Comparison of ENCODE assay signal across 21 mouse cellular contexts in the genomic region with DNA sequence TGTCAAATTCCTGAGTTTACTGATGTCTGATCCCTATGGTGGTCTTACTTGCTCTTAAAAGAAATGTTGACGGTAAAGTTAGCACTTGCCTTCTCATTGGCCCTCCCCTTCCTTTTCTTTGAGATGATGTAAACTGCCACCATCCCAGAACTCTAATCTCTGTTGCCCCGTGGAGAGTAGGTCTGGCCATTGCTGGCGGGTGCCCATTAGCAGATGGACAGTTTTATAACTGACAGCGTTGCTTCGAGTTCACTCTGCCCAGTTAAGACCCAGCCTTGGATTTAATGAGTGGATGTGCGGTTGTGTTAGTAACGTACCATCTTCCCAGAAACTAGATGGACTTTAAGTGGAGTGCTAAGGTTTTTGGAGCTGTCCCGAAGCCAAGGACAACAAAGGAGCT.
"Had no signal": no experiment of that assay in that cellular context is flagged by ENCODE, and none has a peak within 500 bp of the region (broad histone marks: within the 10 kb centered on the region; RNA-seq: fewer than 3 reads in every experiment).

No protein-coding gene starts in this region.

- H3K4me1 ChIP-seq: heart, embryonic 10.5 days; heart, embryonic 12.5 days; limb, embryonic 13.5 days; liver, embryonic 12.5 days had no signal

- H3K9ac ChIP-seq: heart, embryonic 12.5 days; hindbrain, embryonic 13.5 days; hindbrain, embryonic 15.5 days; kidney, embryonic 15.5 days; limb, embryonic 13.5 days; limb, embryonic 15.5 days; liver, embryonic 12.5 days; liver, embryonic 14.5 days had no signal

- H3K4me3 ChIP-seq: heart, embryonic 10.5 days; heart, embryonic 12.5 days; hindbrain, embryonic 13.5 days; hindbrain, embryonic 15.5 days; kidney, embryonic 15.5 days; limb, embryonic 13.5 days; limb, embryonic 15.5 days; liver, embryonic 12.5 days had no signal

- H3K27ac ChIP-seq: heart, embryonic 10.5 days; hindbrain, embryonic 13.5 days; hindbrain, embryonic 15.5 days; hindbrain, postnatal 0 days; kidney, embryonic 15.5 days; kidney, postnatal 0 days; limb, embryonic 13.5 days; limb, embryonic 15.5 days; liver, embryonic 12.5 days; liver, embryonic 14.5 days had no signal

- DNase-seq: gastrocnemius, postnatal 14 days; gastrocnemius, postnatal 36 days; heart, adult 18-20 months; heart, postnatal 10 days; kidney, adult 11 months; kidney, postnatal 14 days; kidney, postnatal 36 days; layer of hippocampus, adult 9-11 months; layer of hippocampus, postnatal 36 days had no signal

- H3K4me2 ChIP-seq: heart, embryonic 12.5 days; hindbrain, embryonic 13.5 days; hindbrain, embryonic 15.5 days; kidney, embryonic 15.5 days; limb, embryonic 13.5 days; limb, embryonic 15.5 days; liver, embryonic 12.5 days had no signal

- H3K27me3 ChIP-seq: heart, embryonic 12.5 days; hindbrain, embryonic 13.5 days; hindbrain, embryonic 15.5 days; kidney, embryonic 15.5 days; limb, embryonic 15.5 days; liver, embryonic 12.5 days had no signal

- ATAC-seq: hindbrain, postnatal 0 days; intestine, embryonic 16.5 days; liver, embryonic 12.5 days had no signal

- H3K9me3 ChIP-seq: heart, embryonic 10.5 days; heart, embryonic 12.5 days; hindbrain, embryonic 13.5 days; hindbrain, embryonic 15.5 days; kidney, embryonic 15.5 days; limb, embryonic 13.5 days; limb, embryonic 15.5 days; liver, embryonic 12.5 days had no signal

- H3K36me3 ChIP-seq: heart, embryonic 10.5 days; heart, embryonic 12.5 days; hindbrain, embryonic 13.5 days; hindbrain, embryonic 15.5 days; kidney, embryonic 15.5 days; limb, embryonic 13.5 days; limb, embryonic 15.5 days; liver, embryonic 12.5 days had no signal
